Mouse (Mus musculus): ENCODE measurements around the gene Madcam1. TPM values are rescaled to one million over a fixed set of nuclear protein-coding genes. Genes with fewer than 3 reads are reported as not detected.
A peak's percentile ranks its signal among the peaks of the same experiment; 100 is the strongest.

Gene Madcam1
- polyA plus RNA-seq, 1 experiment from 2014 or later: 8.5 TPM

DNA sequence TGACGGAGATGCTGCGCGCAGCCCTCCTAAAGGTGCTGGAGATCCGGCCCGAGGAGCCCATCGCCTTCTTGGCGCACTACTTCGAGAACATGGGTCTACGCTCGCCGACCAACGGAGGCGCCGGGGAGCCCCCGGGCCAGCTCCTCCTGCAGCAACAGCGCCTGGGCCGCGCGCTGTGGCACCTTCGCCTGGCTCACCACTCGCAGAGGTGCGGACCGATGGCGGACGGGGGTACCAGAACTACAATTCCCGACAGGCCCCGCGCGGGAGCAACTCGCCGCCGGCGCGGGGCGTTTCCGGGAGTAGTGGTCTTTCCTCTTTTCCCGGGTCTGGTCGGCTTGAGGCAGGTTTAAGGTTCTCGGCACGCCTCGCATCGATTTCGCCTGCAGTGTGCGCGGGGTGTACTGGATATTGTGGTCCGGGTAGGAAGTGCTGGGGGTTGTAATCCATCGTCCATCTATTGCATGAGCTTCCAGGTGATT is 5.3 kb downstream of the Madcam1 start:
- ATAC-seq (ENCODE audit: low read depth): peak; percentile 68
- H3K36me3 ChIP-seq (ENCODE audit: control insufficient read depth, insufficient read depth, low read length): no peaks in the 10 kb centered on the region
- peak overlapping the region; percentile 81 for H3K4me2 ChIP-seq (ENCODE audit: low read depth, low read length)
- DNase-seq (ENCODE audit: low spot score): peak; percentile 88
- H3K9me3 ChIP-seq (ENCODE audit: control insufficient read depth, low read length): no peaks in the 10 kb centered on the region
- 0 out of 2 replicates have a peak, but pooled peaks cover 4% of the 10 kb centered on the region for H3K4me1 ChIP-seq (ENCODE audit: control insufficient read depth, insufficient read depth, low read length)
- H3K27me3 ChIP-seq (replicated peaks; ENCODE audit: control insufficient read depth, insufficient read depth, low read length): no peaks in the 10 kb centered on the region
- under 1% methylated on average over 35 of the region's 47 CpGs for WGBS
- H3K9ac ChIP-seq (ENCODE audit: low read depth, low read length): peak overlapping the region; percentile 88
- H3K27ac ChIP-seq (replicated peaks; ENCODE audit: low read depth, low read length): peak overlapping the region; percentile 92
- peak overlapping the region; percentile 93 for H3K4me3 ChIP-seq (ENCODE audit: low read depth, low read length)

DNA sequence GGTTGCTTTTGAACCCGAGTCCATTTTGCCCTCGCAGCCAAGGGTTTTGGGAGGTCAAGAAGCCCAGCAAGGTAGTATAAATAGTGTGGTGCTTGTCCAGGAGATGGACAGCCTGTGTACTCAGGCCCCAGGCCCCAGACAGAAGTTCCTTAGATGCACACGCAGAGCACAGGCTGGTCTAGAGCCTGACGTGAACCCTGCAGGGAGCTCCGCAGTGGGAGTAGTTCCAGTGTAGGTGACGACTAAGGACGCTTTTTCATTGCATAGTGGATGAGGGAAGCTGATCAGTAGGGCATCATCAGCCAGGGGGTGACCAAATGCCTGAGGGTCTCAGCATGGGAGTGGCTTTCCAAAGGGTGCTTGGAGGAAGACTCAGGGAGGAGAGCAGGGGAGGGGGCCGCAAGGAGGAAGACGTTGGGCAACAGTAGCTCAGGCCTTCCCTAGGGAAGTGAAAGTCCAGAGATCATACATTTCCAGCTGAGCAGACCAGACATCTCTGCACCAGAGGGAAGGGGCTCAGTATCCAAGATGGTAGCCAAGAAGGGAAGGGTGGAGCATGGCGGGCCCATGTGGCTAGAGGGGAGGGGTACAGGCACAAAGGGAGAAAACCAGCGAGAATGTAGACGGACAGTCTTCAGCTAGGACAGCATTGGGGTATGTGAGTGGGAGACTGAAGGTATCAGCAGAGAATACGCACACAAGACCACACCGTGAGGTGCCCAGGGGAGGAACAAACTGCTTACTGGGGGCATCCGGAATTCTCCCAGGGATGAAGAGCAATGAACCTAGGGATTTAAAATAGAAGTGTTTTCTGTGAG is 5.9 kb downstream of the Madcam1 start:
- peak overlapping the region; percentile 88 for H3K9ac ChIP-seq (ENCODE audit: low read depth, low read length)
- ATAC-seq (ENCODE audit: low read depth) (no peak), DNase-seq (ENCODE audit: low spot score) (no peak)
- peak overlapping the region; percentile 81 for H3K4me2 ChIP-seq (ENCODE audit: low read depth, low read length)
- WGBS: 35% methylated on average over 15 of the region's 15 CpGs
- H3K9me3 ChIP-seq (ENCODE audit: control insufficient read depth, low read length): no peaks in the 10 kb centered on the region
- H3K27me3 ChIP-seq (replicated peaks; ENCODE audit: control insufficient read depth, insufficient read depth, low read length): no peaks in the 10 kb centered on the region
- H3K27ac ChIP-seq (replicated peaks; ENCODE audit: low read depth, low read length): no peak overlapping the region
- 0 out of 2 replicates have a peak, but pooled peaks cover 4% of the 10 kb centered on the region for H3K4me1 ChIP-seq (ENCODE audit: control insufficient read depth, insufficient read depth, low read length)
- no peaks in the 10 kb centered on the region for H3K36me3 ChIP-seq (ENCODE audit: control insufficient read depth, insufficient read depth, low read length)
- H3K4me3 ChIP-seq (ENCODE audit: low read depth, low read length): peak overlapping the region; percentile 93

GRCm38 (mm10) chr10:79671396-79672087 is 7.2 kb downstream of the Madcam1 start:
- H3K9ac ChIP-seq (ENCODE audit: low read depth, low read length): no peak overlapping the region
- no peak overlapping the region for H3K4me2 ChIP-seq (ENCODE audit: low read depth, low read length)
- no peaks in the 10 kb centered on the region for H3K9me3 ChIP-seq (ENCODE audit: control insufficient read depth, low read length)
- 0 out of 2 replicates have a peak, but pooled peaks cover 4% of the 10 kb centered on the region for H3K4me1 ChIP-seq (ENCODE audit: control insufficient read depth, insufficient read depth, low read length)
- no peaks in the 10 kb centered on the region for H3K27me3 ChIP-seq (replicated peaks; ENCODE audit: control insufficient read depth, insufficient read depth, low read length)
- H3K36me3 ChIP-seq (ENCODE audit: control insufficient read depth, insufficient read depth, low read length): peaks cover 12% of the 10 kb centered on the region; the same call in 1 of the 2 replicates
- DNase-seq (ENCODE audit: low spot score) (no peak), ATAC-seq (ENCODE audit: low read depth) (no peak)
- H3K4me3 ChIP-seq (ENCODE audit: low read depth, low read length): no peak overlapping the region
- WGBS: 85% methylated on average over 6 of the region's 6 CpGs
- no peak overlapping the region for H3K27ac ChIP-seq (replicated peaks; ENCODE audit: low read depth, low read length)

- DNase-seq (ENCODE audit: low spot score) (no peak), ATAC-seq (ENCODE audit: low read depth) (no peak)
- Histone ChIP-seq H3K27me3 (replicated peaks; ENCODE audit: control insufficient read depth, insufficient read depth, low read length) (no peaks in the 10 kb centered on the region), H3K4me3 (ENCODE audit: low read depth, low read length) (no peak overlapping the region), H3K9ac (ENCODE audit: low read depth, low read length) (no peak overlapping the region), H3K4me1 (ENCODE audit: control insufficient read depth, insufficient read depth, low read length) (0 out of 2 replicates have a peak, but pooled peaks cover 4% of the 10 kb centered on the region), H3K4me2 (ENCODE audit: low read depth, low read length) (no peak overlapping the region), H3K36me3 (ENCODE audit: control insufficient read depth, insufficient read depth, low read length) (peaks cover 13% of the 10 kb centered on the region; the same call in 1 of the 2 replicates), H3K9me3 (ENCODE audit: control insufficient read depth, low read length) (no peaks in the 10 kb centered on the region), H3K27ac (replicated peaks; ENCODE audit: low read depth, low read length) (no peak overlapping the region)
- WGBS: 72% methylated on average over 3 of the region's 3 CpGs
Observed at GRCm38 (mm10) chr10:79672088-79672455, 7.7 kb downstream of the Madcam1 start.

DNA sequence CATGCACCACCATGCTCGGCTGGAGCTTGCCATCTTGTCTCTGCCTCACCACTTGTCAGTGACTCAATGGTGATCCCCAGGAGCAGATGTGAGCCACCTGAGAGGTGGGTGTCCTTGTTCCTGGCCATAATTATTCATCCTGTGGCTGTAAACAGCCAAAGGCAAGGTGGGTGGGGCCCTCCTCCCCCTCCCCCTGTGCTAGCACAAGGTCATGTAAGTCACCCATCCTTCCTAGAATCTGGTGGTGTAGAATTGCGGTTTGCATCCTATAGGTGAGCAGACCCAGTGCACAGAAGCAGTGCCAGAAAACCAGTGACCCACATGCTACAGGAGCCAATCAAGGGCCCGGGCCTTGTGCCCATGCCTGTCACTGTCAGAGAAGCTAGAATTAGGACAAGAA is 8.7 kb downstream of the Madcam1 start:
- no peak for ATAC-seq (ENCODE audit: low read depth)
- no peak overlapping the region for H3K9ac ChIP-seq (ENCODE audit: low read depth, low read length)
- 0 out of 2 replicates have a peak, but pooled peaks cover 4% of the 10 kb centered on the region for H3K4me1 ChIP-seq (ENCODE audit: control insufficient read depth, insufficient read depth, low read length)
- no peaks in the 10 kb centered on the region for H3K27me3 ChIP-seq (replicated peaks; ENCODE audit: control insufficient read depth, insufficient read depth, low read length)
- H3K36me3 ChIP-seq (ENCODE audit: control insufficient read depth, insufficient read depth, low read length): peaks cover 13% of the 10 kb centered on the region; the same call in 1 of the 2 replicates
- 86% methylated on average over 3 of the region's 3 CpGs for WGBS
- H3K4me2 ChIP-seq (ENCODE audit: low read depth, low read length): no peak overlapping the region
- H3K27ac ChIP-seq (replicated peaks; ENCODE audit: low read depth, low read length): no peak overlapping the region
- no peaks in the 10 kb centered on the region for H3K9me3 ChIP-seq (ENCODE audit: control insufficient read depth, low read length)
- DNase-seq (ENCODE audit: low spot score): no peak
- no peak overlapping the region for H3K4me3 ChIP-seq (ENCODE audit: low read depth, low read length)

DNA sequence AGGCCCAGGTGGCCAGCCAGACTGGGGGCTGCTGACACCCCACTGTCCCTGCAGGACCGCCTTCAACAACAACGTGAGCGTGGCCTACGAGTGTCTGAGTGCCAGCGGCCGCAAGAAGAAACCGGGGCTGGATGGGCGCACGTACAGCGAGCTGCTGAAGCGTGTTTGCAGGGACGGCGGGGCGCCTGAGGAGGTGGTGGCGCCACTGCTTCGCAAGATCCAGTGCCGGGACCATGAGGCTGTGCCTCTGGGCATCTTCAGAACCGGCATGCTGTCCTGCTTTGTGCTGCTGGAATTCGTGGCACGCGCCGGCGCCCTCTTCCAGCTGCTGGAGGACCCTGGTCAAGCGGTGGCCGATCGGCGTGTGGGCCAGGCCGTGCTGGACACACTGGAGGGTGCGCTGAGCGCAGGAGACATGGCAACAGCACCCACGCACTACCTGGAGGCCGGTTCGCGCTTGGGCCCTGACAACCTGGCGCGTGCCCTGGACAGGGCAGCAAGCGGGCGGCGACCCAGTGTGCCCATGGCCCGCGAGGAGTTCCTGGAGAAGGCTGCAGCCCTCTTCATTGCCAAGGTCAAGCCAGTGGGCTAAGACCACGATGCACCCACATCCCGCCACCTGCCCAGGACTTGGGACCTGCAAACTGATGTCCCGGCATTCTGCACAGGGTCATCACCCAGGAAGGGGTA is 11.1 kb downstream of the Madcam1 start:
- H3K4me2 ChIP-seq (ENCODE audit: low read depth, low read length): no peak overlapping the region
- H3K36me3 ChIP-seq (ENCODE audit: control insufficient read depth, insufficient read depth, low read length): peaks cover 13% of the 10 kb centered on the region; the same call in 1 of the 2 replicates
- 57% methylated on average over 27 of the region's 44 CpGs for WGBS
- no peak for ATAC-seq (ENCODE audit: low read depth)
- no peak overlapping the region for H3K4me3 ChIP-seq (ENCODE audit: low read depth, low read length)
- H3K9me3 ChIP-seq (ENCODE audit: control insufficient read depth, low read length): no peaks in the 10 kb centered on the region
- no peak overlapping the region for H3K9ac ChIP-seq (ENCODE audit: low read depth, low read length)
- 0 out of 2 replicates have a peak, but pooled peaks cover under 1% of the 10 kb centered on the region for H3K4me1 ChIP-seq (ENCODE audit: control insufficient read depth, insufficient read depth, low read length)
- H3K27me3 ChIP-seq (replicated peaks; ENCODE audit: control insufficient read depth, insufficient read depth, low read length): no peaks in the 10 kb centered on the region
- no peak overlapping the region for H3K27ac ChIP-seq (replicated peaks; ENCODE audit: low read depth, low read length)
- DNase-seq (ENCODE audit: low spot score): no peak

GRCm38 (mm10) chr10:79680606-79681495 is 16.5 kb downstream of the Madcam1 start:
- peak overlapping the region; percentile 87 for H3K4me2 ChIP-seq (ENCODE audit: low read depth, low read length)
- H3K4me1 ChIP-seq (ENCODE audit: control insufficient read depth, insufficient read depth, low read length): peaks cover 14% of the 10 kb centered on the region
- 37% methylated on average over 11 of the region's 11 CpGs for WGBS
- H3K9ac ChIP-seq (ENCODE audit: low read depth, low read length): peak overlapping the region; percentile 84
- peak overlapping the region; percentile 83 for H3K27ac ChIP-seq (replicated peaks; ENCODE audit: low read depth, low read length)
- no peaks in the 10 kb centered on the region for H3K9me3 ChIP-seq (ENCODE audit: control insufficient read depth, low read length)
- DNase-seq (ENCODE audit: low spot score) (no peak), ATAC-seq (ENCODE audit: low read depth) (peak; percentile 0; the same call in 1 of the 2 replicates)
- H3K27me3 ChIP-seq (replicated peaks; ENCODE audit: control insufficient read depth, insufficient read depth, low read length): no peaks in the 10 kb centered on the region
- H3K4me3 ChIP-seq (ENCODE audit: low read depth, low read length): peak overlapping the region; percentile 81
- peaks cover 28% of the 10 kb centered on the region for H3K36me3 ChIP-seq (ENCODE audit: control insufficient read depth, insufficient read depth, low read length)
